Mouse (Mus musculus) lung, postnatal 14 days (tissue): ENCODE data around the gene Cdhr3.
A peak's percentile ranks its signal among the peaks of the same experiment; 100 is the strongest.

Source experiments
- DNase-seq: peaks from one replicate; pipeline ENCODE4 v3.0.0; 2021

Gene Cdhr3

DNA sequence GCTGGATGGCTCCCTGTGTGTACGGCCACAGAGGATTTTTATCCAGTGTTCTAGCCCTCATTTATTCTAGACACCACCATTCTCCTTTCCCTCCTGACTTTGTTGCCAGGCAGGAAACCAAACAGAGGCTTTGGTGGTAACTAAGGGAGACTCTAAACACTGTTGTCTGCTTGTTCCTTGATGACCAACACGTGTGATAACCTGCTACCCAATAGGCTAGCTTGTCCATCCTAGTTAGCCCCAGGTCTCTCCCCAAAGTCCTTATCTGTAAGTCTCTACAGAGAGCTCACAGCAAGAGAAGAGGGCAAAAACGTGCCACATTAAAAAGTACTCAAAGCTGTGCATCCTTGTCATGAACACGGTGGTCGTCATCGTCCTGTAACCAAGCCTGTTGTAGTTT is at the start of gene Cdhr3:
Gene Cdhr3, minus strand, starts transcription at position 101 of the 400 bp plus-strand sequence.
- DNase-seq: no peak

DNA sequence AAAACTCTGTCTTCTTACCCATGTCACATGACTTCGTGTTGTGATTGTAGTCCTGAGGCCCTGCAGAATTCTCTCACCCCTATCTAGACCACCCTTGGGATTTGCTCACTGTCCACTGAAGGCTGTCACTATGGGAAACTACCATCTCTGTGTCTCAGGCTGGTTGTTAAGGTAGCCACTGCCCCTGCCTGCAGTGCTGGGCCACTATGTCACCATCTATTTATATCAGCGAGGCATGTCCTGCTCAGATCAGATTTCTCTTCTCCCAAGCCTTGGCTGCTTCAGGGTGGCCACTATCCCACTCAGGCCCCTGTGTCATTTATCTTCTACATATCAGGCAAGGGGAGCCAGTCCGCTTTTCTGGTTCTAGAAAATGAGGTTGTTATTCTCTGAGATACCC is 46.4 kb upstream of the Cdhr3 start:
- DNase-seq: no peak

DNA sequence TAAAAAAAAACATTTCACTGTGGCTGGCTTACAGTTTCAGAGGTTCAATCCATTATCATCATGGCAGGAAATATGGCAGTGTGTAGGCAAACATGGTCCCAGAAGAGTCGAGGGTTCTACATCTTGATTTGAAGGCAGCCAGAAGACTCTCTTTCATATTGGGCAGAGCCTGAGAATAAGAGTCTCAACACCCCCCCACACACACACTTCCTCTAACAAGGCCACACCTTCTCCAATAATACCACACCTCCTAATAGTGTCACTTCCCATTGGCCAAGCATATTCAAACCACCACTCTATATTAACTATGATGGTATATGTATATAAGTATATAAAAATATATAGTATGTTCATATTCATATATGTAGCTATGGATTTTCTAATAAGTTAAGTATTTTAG is 45.2 kb upstream of the Cdhr3 start:
- DNase-seq: no peak

DNA sequence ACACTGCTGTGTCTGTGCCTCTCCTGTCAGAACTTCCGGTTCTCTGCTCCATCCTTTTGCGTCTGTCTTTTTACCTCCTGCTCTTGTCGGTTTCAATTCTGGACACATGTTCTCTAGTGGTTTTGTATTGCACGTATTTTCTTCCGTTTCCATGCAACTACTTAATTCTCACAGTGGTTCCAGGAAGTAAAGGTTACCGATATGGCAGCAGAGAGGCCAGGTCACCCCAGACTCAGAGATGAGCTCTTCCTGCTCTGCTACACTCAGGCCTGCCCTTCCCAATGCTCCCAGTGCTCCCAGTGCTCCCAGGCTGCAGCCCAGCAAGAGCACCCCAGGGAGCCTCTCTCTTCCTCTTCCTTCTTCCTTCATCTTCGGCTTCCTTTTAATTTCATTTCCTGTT is 39.1 kb upstream of the Cdhr3 start:
- DNase-seq: no peak

DNA sequence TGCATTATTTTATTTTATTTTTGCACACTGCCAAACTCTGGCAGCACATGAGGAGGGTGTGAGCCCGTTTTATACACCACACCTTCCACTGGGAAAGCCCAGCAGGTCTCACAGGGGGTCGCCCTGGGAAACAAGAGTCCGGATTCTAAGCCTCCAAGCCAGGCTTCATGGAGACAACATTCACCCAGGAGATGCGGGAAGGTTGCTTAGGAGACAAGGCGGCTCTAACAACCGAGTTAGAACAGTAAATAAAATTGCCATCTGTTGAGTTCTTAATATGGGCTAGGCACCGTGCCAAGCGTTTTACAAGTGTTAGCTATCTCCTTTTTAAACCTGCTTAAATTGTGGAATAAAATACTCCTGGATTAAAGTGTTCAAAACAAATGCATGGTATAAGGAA is 37.7 kb upstream of the Cdhr3 start:
- no peak for DNase-seq

DNA sequence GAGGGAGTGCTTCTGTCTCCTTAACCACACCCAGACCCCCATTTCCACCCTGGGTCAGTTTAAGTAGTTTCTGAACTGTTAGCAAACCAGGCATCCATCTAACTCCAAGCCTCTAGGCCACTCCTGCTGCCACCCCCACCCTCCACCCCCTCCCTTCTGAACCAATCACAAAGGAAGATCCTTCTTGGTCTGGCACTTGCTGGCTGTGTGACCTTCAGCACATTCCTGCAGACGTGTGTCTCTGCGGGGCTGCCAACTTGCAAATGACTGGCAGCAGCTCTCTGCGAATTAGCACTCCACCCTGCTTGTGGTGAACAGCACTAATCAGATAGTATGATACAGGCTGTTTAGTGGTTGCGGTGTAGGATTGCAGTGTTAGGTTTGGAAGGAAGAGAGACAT is 36.7 kb upstream of the Cdhr3 start:
- DNase-seq: no peak

DNA sequence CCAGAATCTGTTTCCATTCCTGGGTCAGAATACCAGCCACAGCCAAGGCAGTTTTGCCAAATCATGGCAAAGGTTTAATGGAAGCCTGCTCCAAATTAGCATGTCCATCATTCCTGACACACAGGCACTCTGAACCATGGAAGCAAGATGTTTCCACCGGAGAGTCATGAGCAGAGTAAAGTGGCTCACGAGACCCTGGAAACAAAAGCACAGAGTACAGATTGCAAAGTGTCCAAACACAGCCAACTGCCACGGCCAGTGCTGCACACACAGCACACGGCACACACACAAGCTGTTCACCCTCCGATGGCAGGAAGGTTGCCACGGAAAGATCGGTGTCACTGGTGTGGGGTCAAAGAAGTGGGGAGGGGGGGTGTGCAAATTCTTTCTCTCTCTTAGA is 36.0 kb upstream of the Cdhr3 start:
- DNase-seq: no peak

DNA sequence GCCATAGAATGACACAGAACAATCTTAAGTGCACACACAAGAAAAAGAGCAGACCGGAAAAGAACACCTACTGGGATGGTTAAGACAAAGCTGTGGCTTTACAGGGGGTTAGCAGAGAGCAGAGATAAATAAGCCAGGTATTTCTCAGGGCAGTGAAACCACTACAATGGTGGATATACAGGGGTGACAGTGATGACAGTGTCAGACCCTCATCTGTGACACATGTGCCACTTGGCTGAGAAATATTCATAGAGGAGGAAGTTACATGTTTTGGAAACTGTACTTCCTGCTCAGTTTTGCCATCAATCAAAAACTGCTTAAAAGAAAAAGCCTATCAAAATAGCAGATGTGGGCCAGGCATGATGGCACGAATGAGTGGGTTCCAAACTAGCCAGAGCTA is 35.4 kb upstream of the Cdhr3 start:
- DNase-seq: no peak

DNA sequence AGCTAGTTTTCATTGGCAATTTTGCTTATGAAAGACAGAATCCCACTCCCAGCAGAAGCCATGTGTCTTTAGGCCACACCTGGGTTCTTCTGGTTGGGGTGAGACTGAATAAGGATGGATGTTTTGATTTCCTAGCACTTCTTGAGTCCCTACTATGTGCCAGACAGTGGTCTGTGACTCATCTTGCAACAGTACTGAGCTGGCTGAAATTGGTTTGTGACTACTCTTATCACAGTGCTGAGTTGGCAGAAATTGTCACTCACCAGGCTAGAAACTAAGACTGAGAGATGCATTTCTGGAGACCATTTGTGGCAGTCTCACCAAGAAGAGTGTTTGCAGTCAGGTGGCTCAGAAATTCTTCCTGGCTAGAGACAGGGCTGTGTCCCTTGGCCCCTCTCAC is 33.6 kb upstream of the Cdhr3 start:
- DNase-seq: no peak

DNA sequence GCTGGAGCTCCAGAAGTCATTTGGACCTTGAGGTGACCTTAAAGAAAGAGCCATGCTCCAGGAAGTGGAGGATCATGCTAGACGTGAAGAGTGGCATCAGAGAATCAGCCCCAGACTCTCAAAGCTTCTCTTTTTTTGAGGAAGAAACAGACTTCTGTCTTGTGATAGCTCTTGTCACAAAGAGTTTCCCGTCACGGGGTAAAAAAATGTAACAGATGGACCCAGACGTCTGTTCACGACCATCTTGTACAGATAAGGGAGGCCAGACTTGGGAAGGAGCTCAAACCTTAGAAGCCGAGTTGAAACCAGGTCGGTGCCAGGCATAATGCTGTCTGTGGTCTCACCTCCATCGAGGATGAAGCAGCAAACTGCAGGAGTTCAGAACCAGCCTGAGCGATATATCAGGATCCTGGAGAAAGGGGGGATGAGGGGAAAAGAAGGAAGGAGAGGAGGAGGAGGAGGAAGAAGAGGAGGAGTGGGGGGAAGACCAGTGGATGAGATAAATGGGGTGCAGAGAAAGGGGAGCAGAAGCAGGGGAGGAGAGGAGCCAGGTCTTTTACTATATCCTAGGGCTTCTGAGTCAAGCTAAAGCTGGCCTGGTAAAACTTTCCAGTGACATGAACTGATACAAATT is 33.0 kb upstream of the Cdhr3 start:
- no peak for DNase-seq

DNA sequence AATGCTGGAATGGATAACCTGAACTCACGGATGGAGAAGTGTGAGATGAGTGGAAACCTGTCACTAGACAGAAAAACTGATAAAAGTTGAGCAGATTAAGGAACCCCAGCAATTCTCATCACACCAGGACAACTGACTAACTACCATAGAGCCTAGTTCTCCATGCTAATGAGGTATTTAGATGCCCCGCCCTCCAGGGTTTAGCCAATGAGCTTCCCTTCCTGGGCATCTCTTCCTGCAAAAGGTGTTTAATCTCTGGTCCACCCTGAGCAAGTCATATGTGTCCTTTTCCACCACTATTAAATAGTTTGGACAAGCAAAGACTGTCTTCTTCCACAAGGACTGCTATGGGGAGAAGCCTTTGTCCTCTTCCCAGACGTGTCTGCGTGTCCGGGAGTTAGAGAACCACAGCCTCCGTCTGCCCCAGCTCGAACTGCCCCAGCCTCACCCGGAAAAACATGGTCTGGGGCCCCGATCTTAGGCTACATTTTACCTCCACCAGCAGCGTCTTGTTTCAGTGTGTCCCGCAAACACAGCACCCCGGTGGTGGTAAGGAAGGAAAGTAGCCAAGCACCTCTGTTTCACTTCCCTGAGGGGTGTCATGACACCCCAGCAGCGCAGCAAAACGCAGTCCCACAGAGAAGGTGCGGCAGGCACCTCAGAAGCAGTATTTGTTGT is 26.1 kb upstream of the Cdhr3 start:
- no peak for DNase-seq

DNA sequence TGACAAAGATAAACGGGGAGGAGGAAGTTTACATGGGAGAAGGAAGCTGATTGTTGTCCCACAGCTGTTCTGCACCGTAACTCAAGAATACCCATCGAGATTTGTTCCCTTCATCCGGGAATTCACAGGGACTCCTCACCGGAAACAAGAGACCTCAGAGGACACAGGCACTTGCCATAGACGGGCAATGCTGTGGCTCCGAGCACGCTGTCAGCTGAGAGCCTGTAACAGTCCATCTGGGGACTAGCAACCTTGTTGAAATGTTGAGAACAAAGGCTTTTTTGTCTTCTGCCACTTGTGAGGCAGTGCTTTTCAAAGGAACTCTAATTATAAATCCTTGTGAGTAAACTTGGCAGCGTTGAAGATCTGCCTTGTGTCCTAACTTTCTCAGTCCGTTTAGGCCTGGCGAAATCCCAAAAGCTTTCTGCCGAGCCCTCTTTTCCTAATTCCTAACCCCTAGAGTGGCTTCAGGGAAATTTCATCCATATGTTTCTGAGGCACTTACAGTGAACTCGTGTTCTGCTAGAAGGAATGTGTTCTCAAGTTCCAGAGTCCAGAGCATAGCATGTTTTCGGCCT is 18.3 kb upstream of the Cdhr3 start:
- peak; percentile 58 for DNase-seq

DNA sequence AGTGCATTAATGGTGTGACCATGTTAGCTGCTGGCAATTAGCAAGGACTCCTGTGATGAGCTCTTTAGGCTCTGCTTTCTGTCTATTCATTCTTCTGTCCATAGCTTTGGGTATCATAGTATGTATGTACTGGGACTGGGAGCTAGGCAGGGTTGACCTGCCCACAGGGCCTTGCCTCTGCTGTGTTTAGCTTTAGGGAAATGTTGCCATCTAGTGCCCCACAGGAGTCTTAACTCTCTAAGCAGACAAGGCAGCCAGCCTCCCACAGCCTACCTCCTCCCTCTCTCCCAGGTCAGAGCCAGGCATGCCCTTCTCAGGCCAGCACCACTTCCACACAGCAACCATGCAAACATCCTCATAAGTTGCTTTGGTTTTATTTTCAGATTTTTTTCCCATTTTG is 16.9 kb upstream of the Cdhr3 start:
- DNase-seq: peak; percentile 36

DNA sequence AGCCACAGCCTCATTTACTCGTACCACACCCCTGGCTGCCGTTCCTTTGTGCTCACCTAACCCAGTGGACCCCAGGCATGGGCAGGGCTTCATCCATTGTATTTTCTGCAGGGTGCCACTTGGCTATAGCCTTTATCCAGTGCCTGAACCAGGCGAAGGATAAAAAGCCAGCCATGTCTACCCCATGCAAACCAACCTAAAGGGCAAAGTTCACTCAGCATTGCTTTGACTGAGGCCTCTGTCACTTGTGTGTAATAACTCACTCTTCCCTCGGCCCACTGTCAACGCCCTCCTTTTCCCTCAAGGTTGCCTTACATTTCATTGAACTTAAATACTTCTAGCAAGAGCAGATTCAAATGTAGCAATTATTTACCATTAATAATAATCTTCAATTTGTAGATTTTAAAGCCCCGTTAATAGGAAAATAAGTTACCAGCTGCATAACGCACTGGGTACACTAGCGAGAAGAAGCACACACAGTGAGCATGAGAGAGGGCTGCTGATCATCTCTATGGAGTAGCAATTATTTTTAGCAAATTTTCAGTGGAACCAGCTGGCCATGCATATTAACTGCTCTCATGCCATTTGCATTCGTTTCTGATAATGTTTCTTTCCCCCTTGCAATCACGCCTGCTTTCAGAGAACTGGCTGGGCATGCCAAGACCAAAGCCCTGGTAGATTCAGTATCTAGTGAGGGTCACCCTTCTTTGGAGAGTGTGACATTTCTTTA is 13.9 kb upstream of the Cdhr3 start:
- no peak for DNase-seq

DNA sequence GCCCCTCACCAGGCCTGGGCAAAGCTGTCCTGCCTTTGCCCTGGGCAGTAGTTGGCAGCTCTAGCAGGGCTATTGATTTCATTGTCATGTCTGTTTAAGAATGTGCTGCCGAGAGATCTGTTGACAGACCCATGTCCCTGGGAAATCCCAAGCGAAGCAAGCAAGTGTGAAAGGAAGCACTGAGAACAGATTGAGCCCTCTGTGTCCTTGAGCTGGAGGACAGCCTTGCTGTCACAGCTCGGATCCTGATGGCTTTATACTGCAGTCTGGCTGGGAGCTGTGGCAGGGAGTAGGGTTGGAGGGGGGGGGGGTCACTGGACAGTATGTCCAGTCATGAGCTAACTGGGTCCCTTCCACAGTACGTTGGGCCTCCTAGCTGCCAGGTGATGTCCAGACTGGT is 13.0 kb upstream of the Cdhr3 start:
- DNase-seq: no peak

DNA sequence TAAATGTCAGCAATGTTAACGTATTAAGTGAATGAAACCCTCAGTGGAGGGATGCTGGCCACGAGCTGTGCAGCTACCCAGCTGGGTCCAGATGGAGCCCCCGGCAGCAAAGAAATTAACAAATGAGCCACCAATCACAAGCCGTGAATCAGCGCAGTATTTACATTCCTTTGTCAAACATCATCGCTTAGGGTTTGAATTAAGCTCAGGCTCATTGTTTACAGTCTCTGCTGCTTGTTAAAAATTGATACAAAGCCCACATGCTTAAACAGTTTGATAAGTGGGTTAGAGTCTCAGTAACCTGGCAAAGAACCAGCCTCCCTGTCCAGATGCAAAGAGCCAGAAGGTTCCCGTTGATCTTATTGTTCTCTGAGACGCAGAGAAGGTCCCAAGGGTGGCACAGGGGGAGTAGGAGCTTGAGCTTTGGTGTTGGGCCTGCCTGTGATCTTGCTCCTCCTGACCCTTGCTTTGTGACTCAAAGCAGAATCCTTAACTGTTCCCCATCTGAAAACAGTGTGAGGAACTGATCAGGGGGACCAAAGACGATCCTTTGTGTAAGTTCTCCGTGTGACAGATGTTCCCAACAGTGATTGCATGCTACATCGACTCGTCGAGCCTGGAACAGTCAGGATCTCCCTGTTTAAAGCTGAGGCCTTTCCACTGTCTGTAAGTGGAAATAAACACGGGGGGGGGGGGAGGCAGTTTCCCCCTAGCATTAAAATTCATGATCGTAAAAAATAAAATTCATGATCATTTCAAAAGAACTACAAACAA is 9.9 kb upstream of the Cdhr3 start:
- no peak for DNase-seq

DNA sequence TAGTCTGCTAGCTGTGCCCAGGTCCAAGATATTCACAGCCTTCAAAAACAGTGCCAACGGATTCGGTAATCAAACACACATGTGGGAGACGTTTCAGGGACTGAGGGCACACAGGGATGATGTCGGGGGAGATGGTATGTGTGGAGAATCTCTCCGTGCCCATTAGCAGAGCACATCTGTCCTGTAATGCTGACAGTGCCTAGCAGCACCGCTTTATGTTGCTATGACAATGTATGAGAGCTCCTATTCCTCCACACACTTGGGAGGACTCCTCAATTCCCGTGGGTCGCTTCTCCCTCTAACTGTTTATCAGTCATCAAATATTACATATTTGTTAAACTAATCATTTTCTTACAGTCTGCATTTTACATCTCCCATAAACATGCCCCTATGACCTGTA is 9.0 kb upstream of the Cdhr3 start:
- DNase-seq: no peak

DNA sequence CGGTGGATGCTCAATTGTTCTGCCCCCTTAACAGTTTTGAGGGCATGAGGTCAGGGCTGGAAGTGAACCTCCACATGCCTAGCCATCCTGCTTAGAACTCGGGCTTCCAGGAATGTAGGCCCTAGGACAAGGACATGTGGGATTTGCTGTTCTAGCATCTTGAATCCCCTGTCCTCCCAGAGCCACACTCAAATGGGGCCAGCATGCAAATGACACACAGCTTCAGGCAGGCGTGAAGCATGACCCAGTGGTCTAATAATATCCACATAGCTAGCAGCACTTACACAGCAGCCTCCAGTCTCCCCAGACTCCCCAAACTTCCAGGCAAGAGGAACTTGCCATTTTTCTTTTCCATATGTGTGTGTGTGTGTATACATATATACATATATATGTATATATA is 3.3 kb upstream of the Cdhr3 start:
- no peak for DNase-seq

DNA sequence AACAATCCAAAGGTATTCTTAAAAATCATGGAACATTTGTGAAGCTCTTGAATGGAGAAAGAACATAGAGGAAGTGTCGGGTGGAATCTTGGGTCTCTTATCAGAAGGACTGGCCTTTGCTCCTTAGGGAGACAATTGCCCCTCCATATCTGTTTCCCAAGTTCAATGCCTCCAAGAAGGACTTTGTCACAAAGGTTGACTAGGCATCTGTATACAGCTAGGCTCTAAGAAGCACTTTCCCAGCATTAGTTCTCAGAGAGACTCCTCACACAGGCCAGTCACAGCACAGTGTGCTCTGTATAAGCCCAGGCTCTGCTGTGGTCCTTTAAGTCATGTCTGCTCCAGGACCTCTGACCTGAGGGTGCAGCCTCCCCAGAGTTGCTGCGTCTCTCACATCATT is 479 bp downstream of the Cdhr3 start:
- no peak for DNase-seq

DNA sequence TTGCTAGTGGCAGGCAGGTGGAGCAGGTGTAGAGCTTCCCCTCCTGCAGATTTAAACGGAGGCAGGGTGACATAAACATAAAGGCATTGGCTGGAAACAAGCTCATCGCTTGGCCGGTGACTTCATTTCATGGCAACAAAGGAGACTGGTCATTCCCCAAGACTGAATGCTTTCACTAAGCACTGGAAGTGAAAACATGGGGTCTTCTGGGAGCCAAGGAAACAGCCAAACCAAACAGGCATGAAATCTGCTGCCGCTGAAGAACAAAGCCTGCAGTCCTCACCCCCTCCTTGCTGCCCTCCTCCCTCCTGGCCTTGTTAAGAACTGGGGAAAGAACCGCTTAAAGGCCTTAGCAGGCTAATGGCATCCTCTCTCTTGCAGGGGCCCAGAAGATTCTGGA is 6.5 kb downstream of the Cdhr3 start:
- no peak for DNase-seq

DNA sequence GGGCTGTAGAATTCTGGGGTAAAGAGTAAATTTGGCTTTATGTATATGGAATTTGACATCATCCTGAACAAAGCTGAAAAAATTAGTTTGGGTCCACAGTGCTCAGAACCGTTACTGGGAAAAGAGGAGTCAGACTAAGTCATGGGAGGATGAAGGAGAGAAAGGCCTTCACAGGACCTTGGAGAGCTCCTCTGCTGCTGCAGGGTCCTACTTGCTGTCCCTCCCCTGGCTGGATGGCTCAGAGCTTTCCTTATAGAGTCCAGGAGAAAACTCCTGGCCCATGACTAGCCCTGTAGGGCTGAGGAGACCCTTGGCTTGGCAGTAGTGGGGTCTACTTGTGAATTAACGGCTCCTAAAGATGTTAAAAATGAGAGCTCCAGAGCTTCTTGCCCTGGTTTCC is 8.0 kb downstream of the Cdhr3 start:
- peak; percentile 52 for DNase-seq

DNA sequence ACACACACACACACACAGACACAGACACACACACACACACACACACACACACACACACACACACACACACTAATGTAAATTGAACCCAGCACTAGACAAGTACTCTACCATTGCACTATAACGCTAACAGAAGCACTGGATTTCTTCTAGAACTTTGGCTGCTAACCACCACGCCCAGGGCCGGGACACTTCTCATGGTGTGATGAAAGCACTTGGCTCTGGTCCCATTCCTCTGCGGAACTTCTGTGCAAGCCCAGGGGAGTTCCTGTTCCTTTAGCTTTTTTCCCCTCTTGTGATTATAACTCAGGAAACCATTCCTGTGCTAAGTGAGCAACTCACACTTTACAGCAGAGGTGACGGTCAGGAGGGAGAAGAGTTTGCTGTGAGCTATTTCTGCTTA is 9.3 kb downstream of the Cdhr3 start:
- DNase-seq: peak; percentile 70

DNA sequence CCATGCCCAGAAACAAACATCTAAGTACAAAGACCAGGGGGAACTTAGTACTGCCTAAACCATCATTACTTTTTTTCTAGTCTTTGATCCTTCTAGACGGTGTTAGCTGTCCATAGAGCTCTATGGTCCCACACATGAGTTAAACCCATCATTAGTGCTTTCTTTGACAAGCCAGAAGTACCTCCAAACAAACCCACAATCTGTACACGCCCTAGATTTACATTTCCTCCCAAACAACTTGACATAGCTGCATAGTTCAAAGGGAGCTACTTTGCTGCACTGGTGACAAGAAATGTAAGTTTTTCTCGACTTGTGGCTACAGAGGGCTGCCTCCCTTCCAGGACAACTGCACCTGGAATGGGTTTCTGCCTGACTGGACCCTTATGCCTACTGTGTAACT is 16.4 kb downstream of the Cdhr3 start:
- no peak for DNase-seq
